ENCODE assay signal across 9 mouse cellular contexts in genomic region chr11:3879836-3880235, GRCm38 (mm10). TPM values are rescaled to one million over a fixed set of nuclear protein-coding genes. Genes with fewer than 3 reads are reported as not detected.
DNase-seq lines count a peak whose midpoint lies in the region; ATAC-seq and TF ChIP-seq lines count a peak whose summit lies in the region.
"Had no signal": no experiment of that assay in that cellular context is flagged by ENCODE, and none has a peak within 500 bp of the region (broad histone marks: within the 10 kb centered on the region; RNA-seq: fewer than 3 reads in every experiment).

No protein-coding gene starts in this region.

- no peak overlapping the region for H3K4me3 ChIP-seq in gastrocnemius, adult 2 months
- no peak overlapping the region for H3K4me3 ChIP-seq in kidney, postnatal 0 days (replicated peaks; ENCODE audit: low read depth, low read length)
- no peak overlapping the region for H3K4me3 ChIP-seq in liver, embryonic 11.5 days (ENCODE audit: low read depth, low read length)
- H3K4me3 ChIP-seq: heart, embryonic 13.5 days had no signal

- no peak overlapping the region for H3K9ac ChIP-seq in kidney, postnatal 0 days (ENCODE audit: low read depth, low read length)
- H3K9ac ChIP-seq in liver, embryonic 11.5 days (ENCODE audit: low read depth, low read length): no peak overlapping the region
- H3K9ac ChIP-seq: heart, embryonic 13.5 days had no signal

- WGBS in kidney, postnatal 0 days: 43% methylated on average over 2 of the region's 2 CpGs
- WGBS in liver, embryonic 11.5 days: 37% methylated on average over 2 of the region's 2 CpGs

- intact Hi-C loops in gastrocnemius, adult 2 months (cut with DNase I): loop anchor here (5.0 kb wide), 2 partner anchors 37 to 73 kb away; no protein-coding TSS in a partner anchor

- CTCF ChIA-PET in Patski (lab: Charles Lee): interaction anchor here (0.8 to 2.7 kb wide), 19 partner anchors 9 to 182 kb away, joined by 3 to 18 read pairs (median 4); partner anchors contain the start of genes 4921536K21Rik, Dusp18 and Slc35e4

- ATAC-seq in Patski: peak; percentile 54
- ATAC-seq in kidney, postnatal 0 days (replicated peaks; ENCODE audit: low FRiP score, low read depth): 0 out of 2 replicates have a peak, but pooled peaks have one; percentile 43
- ATAC-seq in liver, embryonic 11.5 days (replicated peaks; ENCODE audit: low FRiP score): peak; percentile 45; the same call in 1 of the 2 replicates

- H3K4me2 ChIP-seq in kidney, postnatal 0 days (ENCODE audit: low read length): no peak overlapping the region
- H3K4me2 ChIP-seq in liver, embryonic 11.5 days: no peak overlapping the region
- H3K4me2 ChIP-seq: heart, embryonic 13.5 days had no signal

- H3K9me3 ChIP-seq in kidney, postnatal 0 days (replicated peaks; ENCODE audit: low read length): no peaks in the 10 kb centered on the region
- no peaks in the 10 kb centered on the region for H3K9me3 ChIP-seq in liver, embryonic 11.5 days (ENCODE audit: control insufficient read depth, low read length)
- H3K9me3 ChIP-seq: heart, embryonic 13.5 days had no signal

- DNase-seq in B cell, adult 2 months: peak; percentile 85 to 86
- no peak for DNase-seq in Patski (ENCODE audit: low read depth, low spot score)
- DNase-seq in cerebellum, adult 9-11 months: peak; percentile 75
- peak; percentile 80 for DNase-seq in gastrocnemius, adult 2 months
- DNase-seq in kidney, postnatal 0 days (ENCODE audit: low spot score): peak; percentile 86
- DNase-seq in liver, embryonic 11.5 days (ENCODE audit: low spot score): peak; percentile 57
- peak; percentile 59 for DNase-seq in ovary, postnatal 36 days (ENCODE audit: low spot score)
- DNase-seq in thymus, postnatal 10 days (ENCODE audit: low spot score in 2 of 2): peak; percentile 37 to 74

- H3K4me1 ChIP-seq in kidney, postnatal 0 days (replicated peaks; ENCODE audit: insufficient read depth, low read length): no peaks in the 10 kb centered on the region
- no peaks in the 10 kb centered on the region; the same call in 1 of the 2 replicates for H3K4me1 ChIP-seq in liver, embryonic 11.5 days (replicated peaks; ENCODE audit: control insufficient read depth, insufficient read depth, low read length)

- H3K27me3 ChIP-seq in Patski: no peaks in the 10 kb centered on the region
- no peaks in the 10 kb centered on the region for H3K27me3 ChIP-seq in kidney, postnatal 0 days (ENCODE audit: insufficient read depth, low read length)
- H3K27me3 ChIP-seq in liver, embryonic 11.5 days (replicated peaks; ENCODE audit: control insufficient read depth, insufficient read depth, low read length): 0 out of 2 replicates have a peak, but pooled peaks cover 3% of the 10 kb centered on the region

- no peak overlapping the region for H3K27ac ChIP-seq in gastrocnemius, adult 2 months
- H3K27ac ChIP-seq in kidney, postnatal 0 days: no peak overlapping the region
- H3K27ac ChIP-seq in liver, embryonic 11.5 days (ENCODE audit: low read depth, low read length): no peak overlapping the region
- H3K27ac ChIP-seq: heart, embryonic 13.5 days had no signal

- peak; percentile 92 for TF ChIP-seq CTCF in Patski (IDR thresholded peaks at IDR 0.05)
- TF ChIP-seq CTCF in gastrocnemius, adult 2 months (IDR thresholded peaks at IDR 0.05): peak; percentile 97
- peak; percentile 89 for TF ChIP-seq CTCF in kidney, postnatal 0 days (IDR thresholded peaks at IDR 0.05; ENCODE audit: low read depth)

- in situ Hi-C loops in Patski (cut with MboI; ENCODE audit: low pct_unique_long_range_greater_than_20kb): loop anchor here (5.0 to 10.0 kb wide), 2 partner anchors 63 to 345 kb away; no protein-coding TSS in a partner anchor

- H3K36me3 ChIP-seq in kidney, postnatal 0 days (ENCODE audit: insufficient read depth, low read length): no peaks in the 10 kb centered on the region
- no peaks in the 10 kb centered on the region for H3K36me3 ChIP-seq in liver, embryonic 11.5 days (ENCODE audit: control insufficient read depth, insufficient read depth, low read length)
- H3K36me3 ChIP-seq: heart, embryonic 13.5 days had no signal

- POLR2A ChIA-PET in Patski (lab: Charles Lee): interaction anchor here (1.1 to 1.3 kb wide), 2 partner anchors 10 to 34 kb away, joined by 3 to 4 read pairs; partner anchors contain the start of gene Slc35e4

RNA-seq across cellular contexts. Expression of gene 4921536K21Rik, which starts 15.1 kb away (rescaled TPM):
- 2.0 TPM for polyA plus RNA-seq in Patski (2021)
- under 1 TPM; 0.10 to 0.31 TPM for total RNA-seq in gastrocnemius, adult 2 months (2021)
- 0.42 and 0.45 TPM in 2 replicates for polyA plus RNA-seq in kidney, postnatal 0 days (2015; fragmentation: Nextera tagmentation; extraction: Ambion mirVana)
- polyA plus RNA-seq in liver, embryonic 11.5 days (2014; fragmentation: Nextera tagmentation; extraction: Ambion mirVana): not detected in 2 replicates

RNA-seq across cellular contexts. Expression of gene Dusp18, which starts 15.2 kb away (rescaled TPM):
- polyA plus RNA-seq in Patski (2021): 16.4 TPM
- 10 to 100 TPM in 1 of 2 experiments, 1 to 10 TPM in 1; 8.8 to 14.7 TPM for total RNA-seq in gastrocnemius, adult 2 months (2021)
- polyA plus RNA-seq in kidney, postnatal 0 days (2015; fragmentation: Nextera tagmentation; extraction: Ambion mirVana): 10.1 and 10.7 TPM in 2 replicates
- polyA plus RNA-seq in liver, embryonic 11.5 days (2014; fragmentation: Nextera tagmentation; extraction: Ambion mirVana): 2.0 and 2.5 TPM in 2 replicates

RNA-seq across cellular contexts. Expression of gene Osbp2, which starts 16.1 kb away (rescaled TPM):
- polyA plus RNA-seq in Patski (2021): 0.15 TPM
- total RNA-seq in gastrocnemius, adult 2 months (2021): 1 to 10 TPM in 1 of 2 experiments, under 1 TPM in 1; 0.71 to 1.3 TPM
- 1.3 and 1.9 TPM in 2 replicates for polyA plus RNA-seq in kidney, postnatal 0 days (2015; fragmentation: Nextera tagmentation; extraction: Ambion mirVana)
- 0.32 and 0.38 TPM in 2 replicates for polyA plus RNA-seq in liver, embryonic 11.5 days (2014; fragmentation: Nextera tagmentation; extraction: Ambion mirVana)

RNA-seq across cellular contexts. Expression of gene Slc35e4, which starts 34.6 kb away (rescaled TPM):
- polyA plus RNA-seq in Patski (2021): 25.6 TPM
- total RNA-seq in gastrocnemius, adult 2 months (2021): 10 to 100 TPM; 18.4 to 19.6 TPM
- 6.6 and 6.9 TPM in 2 replicates for polyA plus RNA-seq in kidney, postnatal 0 days (2015; fragmentation: Nextera tagmentation; extraction: Ambion mirVana)
- polyA plus RNA-seq in liver, embryonic 11.5 days (2014; fragmentation: Nextera tagmentation; extraction: Ambion mirVana): 0.97 and 1.4 TPM in 2 replicates

RNA-seq across cellular contexts. Expression of gene Tcn2, which starts 52.1 kb away (rescaled TPM):
- 158 TPM for polyA plus RNA-seq in Patski (2021)
- total RNA-seq in gastrocnemius, adult 2 months (2021): 10 to 100 TPM; 11.9 to 18.2 TPM
- 233 and 274 TPM in 2 replicates for polyA plus RNA-seq in kidney, postnatal 0 days (2015; fragmentation: Nextera tagmentation; extraction: Ambion mirVana)
- polyA plus RNA-seq in liver, embryonic 11.5 days (2014; fragmentation: Nextera tagmentation; extraction: Ambion mirVana): 21.1 and 22.7 TPM in 2 replicates
